Mouse (Mus musculus) hindbrain, postnatal 0 days (tissue): ENCODE results near the gene Adk. TPM values are rescaled to one million over a fixed set of nuclear protein-coding genes. Genes with fewer than 3 reads are reported as not detected.
"Not testable (repeated sequence)": the region's sequence is repeated elsewhere in the genome, so short reads cannot be mapped to it uniquely, and the experiment has no call there.

Experiments
- ATAC-seq: fragments of 200-750 bp; cut with Nextera tagmentation; 2 replicates; pipeline ENCODE4 v1.8.0; 2017; ENCODE audit warnings: mild to moderate bottlenecking, moderate TSS enrichment, moderate library complexity
- DNase-seq: peaks from one replicate; pipeline ENCODE4 v3.0.0-alpha.2; 2015; ENCODE audit warnings: low spot score
- H3K27ac ChIP-seq: fragments of 300-500 bp; sonication (generic); 2 replicates; pipeline ENCODE4 v1.5.1; 2014; ENCODE audit warnings: mild to moderate bottlenecking
- H3K27me3 ChIP-seq: fragments of 300-500 bp; sonication (generic); 2 replicates; pipeline ENCODE4 v1.6.1; 2014; ENCODE audit warnings: low read length, mixed read lengths; ENCODE audit not compliant: insufficient read depth
- H3K36me3 ChIP-seq: fragments of 300-500 bp; sonication (generic); 2 replicates; pipeline ENCODE4 v1.6.1; 2014; ENCODE audit warnings: low read length, mixed read lengths; ENCODE audit not compliant: insufficient read depth
- H3K4me1 ChIP-seq: fragments of 300-500 bp; sonication (generic); 2 replicates; pipeline ENCODE4 v1.6.1; 2014; ENCODE audit warnings: antibody characterized with exemption, low read length, mixed read lengths; ENCODE audit not compliant: insufficient read depth
- H3K4me2 ChIP-seq: fragments of 300-500 bp; sonication (generic); 2 replicates; pipeline ENCODE4 v1.6.1; 2014; ENCODE audit warnings: low read depth, mild to moderate bottlenecking, low read length, moderate library complexity, mixed read lengths
- H3K4me3 ChIP-seq: fragments of 300-500 bp; sonication (generic); 2 replicates; pipeline ENCODE4 v1.5.1; 2014; ENCODE audit warnings: low read length
- H3K9ac ChIP-seq: fragments of 300-500 bp; sonication (generic); replicated peaks from 2 replicates; pipeline ENCODE4 v1.6.1; 2014; ENCODE audit warnings: mild to moderate bottlenecking, low read length, moderate library complexity, mixed read lengths
- H3K9me3 ChIP-seq: fragments of 300-500 bp; sonication (generic); 2 replicates; pipeline ENCODE4 v1.6.1; 2016; ENCODE audit warnings: low read length, mixed read lengths
- CTCF ChIP-seq: IDR thresholded peaks from 2 replicates; pipeline ENCODE4 v1.5.1; 2016; ENCODE audit warnings: antibody characterized with exemption, control low read depth, low read depth
- WGBS: fragments of 180-500 bp; shearing (Covaris S2); extraction: QIAGEN DNeasy Blood & Tissue Kit; methylation state at CpG from one replicate; pipeline ENCODE4 v1.1.7; 2014; 5-methylcytosine and 5-hydroxymethylcytosine counted together
- polyA plus RNA-seq: library from polyadenylated mRNA; unstranded; fragments of >200 nt; fragmentation: Nextera tagmentation; extraction: Ambion mirVana; gene quantifications from 2 replicates; pipeline ENCODE4 v1.2.1, GENCODE M21; 2015
- total RNA-seq: library from RNA; depleted of rRNA; stranded (reverse); fragments of >200 nt; gene quantifications from 2 replicates; pipeline ENCODE4 v1.2.3, GENCODE M21; 2014

Adk gene
- total and polyA plus RNA-seq, 2 experiments from 2014 or later: 27.4 to 63.5 TPM

DNA sequence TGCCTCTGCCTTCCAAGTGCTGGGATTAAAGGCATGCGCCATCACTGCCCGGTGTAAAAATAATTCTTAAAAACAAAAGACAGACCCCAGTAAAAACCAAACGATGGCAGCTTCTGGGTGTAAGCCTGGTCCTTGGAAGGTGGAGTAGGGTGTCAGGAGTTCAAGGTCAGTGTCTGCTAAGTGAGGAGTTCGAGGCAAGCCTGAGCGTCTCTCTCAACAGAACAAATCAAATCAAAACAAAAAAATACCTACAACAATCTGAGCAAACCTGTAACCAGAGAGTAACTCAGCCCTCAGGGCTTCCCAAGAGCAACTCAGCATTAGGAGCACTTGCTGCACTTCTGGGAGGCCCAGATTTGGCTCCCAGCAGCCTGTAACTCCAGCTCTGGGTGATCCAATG is 427.8 kb downstream of the Adk start:
- Histone ChIP-seq H3K4me1 (no peaks in the 10 kb centered on the region), H3K4me2 (no peak overlapping the region), H3K9me3 (no peaks in the 10 kb centered on the region), H3K27me3 (no peaks in the 10 kb centered on the region), H3K9ac (no peak overlapping the region), H3K27ac (no peak overlapping the region), H3K4me3 (no peak overlapping the region), H3K36me3 (no peaks in the 10 kb centered on the region)
- ATAC-seq: no peak
- no peak for TF ChIP-seq CTCF
- 94% methylated on average over 5 of the region's 5 CpGs for WGBS
- no peak for DNase-seq

- Histone ChIP-seq H3K9ac (no peak within 1 kb of the TSS), H3K4me3 (no peak within 1 kb of the TSS), H3K27ac (no peak within 1 kb of the TSS), H3K27me3 (no peaks in the 10 kb centered on the region), H3K9me3 (no peaks in the 10 kb centered on the region), H3K4me2 (no peak within 1 kb of the TSS), H3K4me1 (no peaks in the 10 kb centered on the region), H3K36me3 (no peaks in the 10 kb centered on the region)
- no peak for TF ChIP-seq CTCF
- DNase-seq (no peak), ATAC-seq (no peak)
- WGBS: 92% methylated on average over 7 of the region's 7 CpGs
Observed at GRCm38 (mm10) chr14:21481231-21481630, 428.9 kb downstream of the Adk start, which contains the start of gene Kat6b. Gene Kat6b (plus strand): TSS chr14:21481434.

GRCm38 (mm10) chr14:21484199-21484598 is 431.8 kb downstream of the Adk start:
- no peak overlapping the region for H3K4me2 ChIP-seq
- ATAC-seq (no peak), DNase-seq (no peak)
- H3K27ac ChIP-seq: no peak overlapping the region
- no peaks in the 10 kb centered on the region for H3K9me3 ChIP-seq
- no peaks in the 10 kb centered on the region for H3K4me1 ChIP-seq
- H3K36me3 ChIP-seq: no peaks in the 10 kb centered on the region
- no peak overlapping the region for H3K9ac ChIP-seq
- no peaks in the 10 kb centered on the region for H3K27me3 ChIP-seq
- WGBS: 71% methylated on average over 2 of the region's 2 CpGs
- H3K4me3 ChIP-seq: no peak overlapping the region
- no peak for TF ChIP-seq CTCF

- ATAC-seq (no peak), DNase-seq (no peak)
- no peak overlapping the region for H3K4me3 ChIP-seq
- no peak for TF ChIP-seq CTCF
- no peak overlapping the region for H3K27ac ChIP-seq
- H3K36me3 ChIP-seq: no peaks in the 10 kb centered on the region
- H3K4me2 ChIP-seq: no peak overlapping the region
- H3K27me3 ChIP-seq: no peaks in the 10 kb centered on the region
- H3K4me1 ChIP-seq: no peaks in the 10 kb centered on the region
- WGBS: 92% methylated on average over 10 of the region's 10 CpGs
- no peak overlapping the region for H3K9ac ChIP-seq
- no peaks in the 10 kb centered on the region for H3K9me3 ChIP-seq
Observed at GRCm38 (mm10) chr14:21484693-21485092, 432.3 kb downstream of the Adk start.

GRCm38 (mm10) chr14:21485961-21486520 is 433.7 kb downstream of the Adk start:
- ATAC-seq (no peak), DNase-seq (no peak)
- H3K4me1 ChIP-seq: no peaks in the 10 kb centered on the region
- no peak overlapping the region for H3K27ac ChIP-seq
- no peaks in the 10 kb centered on the region for H3K9me3 ChIP-seq
- H3K27me3 ChIP-seq: no peaks in the 10 kb centered on the region
- no peaks in the 10 kb centered on the region for H3K36me3 ChIP-seq
- no peak for TF ChIP-seq CTCF
- WGBS: 93% methylated on average over 3 of the region's 3 CpGs
- no peak overlapping the region for H3K4me2 ChIP-seq
- H3K9ac ChIP-seq: no peak overlapping the region
- no peak overlapping the region for H3K4me3 ChIP-seq

- ATAC-seq, H3K4me2 ChIP-seq, H3K4me3 ChIP-seq, H3K36me3 ChIP-seq, H3K9ac ChIP-seq, H3K9me3 ChIP-seq, H3K27me3 ChIP-seq, H3K27ac ChIP-seq, H3K4me1 ChIP-seq, DNase-seq: not testable (repeated sequence)
- WGBS: 99% methylated on average over 2 of the region's 2 CpGs
Observed at GRCm38 (mm10) chr14:21487135-21487534, 434.8 kb downstream of the Adk start.

GRCm38 (mm10) chr14:21488426-21489115 is 436.2 kb downstream of the Adk start:
- not testable (repeated sequence) for H3K27ac ChIP-seq, ATAC-seq
- WGBS: 58% methylated on average over 7 of the region's 9 CpGs

More at GRCm38 (mm10) chr14:21488426-21489115, 436.2 kb downstream of the Adk start:
- not testable (repeated sequence) for H3K4me1 ChIP-seq, H3K9ac ChIP-seq, H3K36me3 ChIP-seq, DNase-seq, H3K4me3 ChIP-seq, H3K9me3 ChIP-seq, H3K27me3 ChIP-seq, H3K4me2 ChIP-seq
